In the genomic region with DNA sequence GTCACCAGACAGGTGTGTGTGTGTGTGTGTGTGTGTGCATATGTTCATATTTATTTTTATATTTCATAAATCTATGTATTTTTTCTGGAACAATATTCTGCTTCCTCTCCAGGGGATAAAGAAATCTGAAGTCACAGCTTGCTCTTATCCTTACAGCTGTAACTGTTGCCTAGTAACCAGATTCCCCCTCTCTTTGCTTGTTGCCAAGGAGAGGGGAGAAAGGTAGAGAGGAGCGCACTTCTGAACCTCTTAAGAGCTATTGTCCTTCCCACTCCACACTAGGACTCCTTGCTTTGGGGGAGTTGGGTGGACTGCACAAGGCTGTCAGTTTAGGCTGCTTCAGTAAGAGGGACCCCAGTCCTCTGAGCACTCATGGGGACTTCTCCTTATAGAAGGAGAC, we compare ENCODE assay signal across 19 mouse cellular contexts. TPM values are rescaled to one million over a fixed set of nuclear protein-coding genes. Genes with fewer than 3 reads are reported as not detected.
DNase-seq lines count a peak whose midpoint lies in the region; ATAC-seq lines count a peak whose summit lies in the region.
"Had no signal": no experiment of that assay in that cellular context is flagged by ENCODE, and none has a peak within 500 bp of the region (broad histone marks: within the 10 kb centered on the region; RNA-seq: fewer than 3 reads in every experiment).

No protein-coding gene starts in this region.

- H3K9me3 ChIP-seq in midbrain, embryonic 14.5 days (ENCODE audit: control insufficient read depth, low read length) = no peaks in the 10 kb centered on the region
- H3K9me3 ChIP-seq: heart, embryonic 13.5 days; limb, embryonic 10.5 days; liver, embryonic 13.5 days had no signal

- H3K27me3 ChIP-seq in midbrain, embryonic 14.5 days (ENCODE audit: control insufficient read depth, insufficient read depth, low read length) = no peaks in the 10 kb centered on the region
- H3K27me3 ChIP-seq: heart, embryonic 13.5 days; liver, embryonic 13.5 days had no signal

- peak overlapping the region; percentile 49 for H3K4me2 ChIP-seq in midbrain, embryonic 14.5 days (ENCODE audit: low read length)
- H3K4me2 ChIP-seq: heart, embryonic 13.5 days; liver, embryonic 13.5 days had no signal

- H3K4me3 ChIP-seq in midbrain, embryonic 14.5 days (replicated peaks; ENCODE audit: low read depth, low read length) = peak overlapping the region; percentile 22
- H3K4me3 ChIP-seq: heart, embryonic 13.5 days; limb, embryonic 10.5 days; liver, embryonic 13.5 days had no signal

- DNase-seq in frontal cortex, postnatal 10 days (ENCODE audit: low spot score in 2 of 2) = no peak
- peak; percentile 24 for DNase-seq in testis, postnatal 10 days (ENCODE audit: low spot score)
- DNase-seq in testis, postnatal 14 days (ENCODE audit: low spot score) = no peak
- DNase-seq in midbrain, embryonic 14.5 days = peak; percentile 78
- no peak for DNase-seq in right cerebral cortex, postnatal 4 days
- no peak for DNase-seq in spleen, postnatal 14 days (ENCODE audit: low spot score in 2 of 2)
- DNase-seq in adrenal gland, postnatal 36 days = no peak
- DNase-seq: cerebellum, adult 18-20 months; heart, postnatal 4 days; kidney, adult 2 months; kidney, postnatal 36 days; liver, embryonic 13.5 days; lung, postnatal 14 days; spleen, adult 18-20 months; thymus, postnatal 36 days had no signal

- 5% methylated on average over 1 of the region's 1 CpGs for WGBS in midbrain, embryonic 14.5 days

- peak overlapping the region; percentile 80 for H3K27ac ChIP-seq in midbrain, embryonic 14.5 days (replicated peaks; ENCODE audit: low read depth, low read length)
- H3K27ac ChIP-seq: heart, embryonic 13.5 days; limb, embryonic 10.5 days; liver, embryonic 13.5 days had no signal

- peak overlapping the region; percentile 34; the same call in 1 of the 2 replicates for H3K9ac ChIP-seq in midbrain, embryonic 14.5 days (replicated peaks; ENCODE audit: low read length)
- H3K9ac ChIP-seq: heart, embryonic 13.5 days; liver, embryonic 13.5 days had no signal

- H3K36me3 ChIP-seq in midbrain, embryonic 14.5 days (ENCODE audit: control insufficient read depth, insufficient read depth, low read length) = no peaks in the 10 kb centered on the region
- H3K36me3 ChIP-seq: heart, embryonic 13.5 days; limb, embryonic 10.5 days; liver, embryonic 13.5 days had no signal

- ATAC-seq in frontal cortex, adult (ENCODE audit: low TSS enrichment) = peak; percentile 64; the same call in 1 of the 2 replicates
- peak; percentile 37; the same call in 1 of the 2 replicates for ATAC-seq in midbrain, embryonic 14.5 days (ENCODE audit: low FRiP score, low TSS enrichment)

- peaks cover 8% of the 10 kb centered on the region; the same call in 1 of the 2 replicates for H3K4me1 ChIP-seq in midbrain, embryonic 14.5 days (ENCODE audit: control insufficient read depth, insufficient read depth, low read length)
- H3K4me1 ChIP-seq: liver, embryonic 13.5 days had no signal

RNA-seq across cellular contexts. Expression of a gene that starts 40.1 kb away (rescaled TPM):
- 14.2 and 18.1 TPM in 2 replicates for polyA plus RNA-seq in midbrain, embryonic 14.5 days (2014; fragmentation: Nextera tagmentation; extraction: Ambion mirVana)
- total RNA-seq in adrenal gland, postnatal 36 days (2021) = 100 to 1,000 TPM in 1 of 2 experiments, 10 to 100 TPM in 1; 47.0 to 175 TPM
- total RNA-seq: neutrophil, adult 5-6 weeks had no signal
- polyA plus RNA-seq: liver, embryonic 13.5 days had no signal

Comparison
In these comparisons a context has a peak if more than half of its experiments do, and no peak if none do; other contexts are left out.
1. DNase-seq: peak in testis, postnatal 10 days (single experiment) and midbrain, embryonic 14.5 days (single experiment); none in frontal cortex, postnatal 10 days (0 of 2), testis, postnatal 14 days (single experiment), right cerebral cortex, postnatal 4 days (single experiment), spleen, postnatal 14 days (0 of 2) and adrenal gland, postnatal 36 days (0 of 2).